Mouse (Mus musculus) heart, postnatal 0 days (tissue): ENCODE measurements around the gene Rpa2.

Experiments used
- CTCF ChIP-seq: IDR thresholded peaks from 2 replicates; pipeline ENCODE4 v1.5.1; 2016; ENCODE audit warnings: antibody characterized with exemption, control low read depth, low read depth
- EP300 ChIP-seq: IDR thresholded peaks from 2 replicates; pipeline ENCODE4 v1.6.1; 2016; ENCODE audit warnings: antibody characterized with exemption, low read depth

DNA sequence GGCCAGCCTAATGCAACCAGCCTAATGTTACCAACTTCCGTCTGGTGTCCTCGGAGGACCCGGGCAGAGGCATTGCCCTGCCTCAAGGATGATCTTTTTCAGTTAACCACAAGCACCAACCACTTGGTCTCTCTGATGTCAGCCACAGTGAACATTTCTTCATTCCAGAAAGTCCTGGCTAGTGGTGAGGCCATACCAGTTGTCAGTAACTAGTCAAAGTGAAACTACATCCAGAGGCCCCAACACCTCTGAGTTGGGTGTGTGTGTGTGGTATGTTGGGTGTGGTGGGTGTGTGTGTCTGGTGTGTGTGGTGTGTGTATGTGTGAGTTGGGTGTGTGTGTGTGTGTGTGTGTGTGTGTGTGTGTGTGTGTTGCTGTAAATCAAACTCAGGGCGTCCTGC lies 19.4 kb upstream of the Rpa2 start:
- TF ChIP-seq CTCF: no peak
- no peak for TF ChIP-seq EP300
